Mouse (Mus musculus) CH12.LX (cell line): ENCODE results near the gene Gtdc1. TPM values are rescaled to one million over a fixed set of nuclear protein-coding genes. Genes with fewer than 3 reads are reported as not detected.

Experiments
- DNase-seq: peaks from one replicate; pipeline ENCODE4 v3.0.0-alpha.2; 2013; ENCODE audit errors: extremely low read depth
- H3K27ac ChIP-seq: 2 replicates; pipeline ENCODE4 v1.5.1; 2012; ENCODE audit warnings: low read depth, mild to moderate bottlenecking, control low read depth, moderate library complexity; ENCODE audit not compliant: insufficient read depth
- H3K27me3 ChIP-seq: replicated peaks from 2 replicates; pipeline ENCODE3; 2012; ENCODE audit warnings: inconsistent platforms
- H3K36me3 ChIP-seq, 2 experiments: replicated peaks in 1 of 2; 2 replicates each; pipeline versions ENCODE3 to v1.6.1; 2012; ENCODE audit warnings: inconsistent platforms in 1 of 2, low read length in 1 of 2, mild to moderate bottlenecking in 1 of 2, mixed read lengths in 1 of 2, moderate library complexity in 1 of 2; ENCODE audit not compliant: control insufficient read depth in 1 of 2, insufficient read depth in 1 of 2
- H3K4me1 ChIP-seq, 2 experiments: 2 replicates each; pipeline ENCODE4 v1.6.1; 2012; ENCODE audit warnings: inconsistent platforms in 1 of 2, moderate library complexity in 1 of 2; ENCODE audit not compliant: insufficient read depth in 2 of 2, control insufficient read depth in 1 of 2
- H3K4me2 ChIP-seq: 2 replicates; pipeline ENCODE4 v1.6.1; 2012; ENCODE audit warnings: low read depth, mild to moderate bottlenecking, control low read depth; ENCODE audit not compliant: poor library complexity, insufficient read depth, severe bottlenecking
- H3K4me3 ChIP-seq, 3 experiments: fragments of 150-350 bp in 1 of 3; sonication (generic) in 1 of 3; replicated peaks in 1 of 3; 2 replicates each; pipeline versions ENCODE3 to v1.5.1; 2011 to 2012; ENCODE audit warnings: low read depth in 2 of 3, low read length in 2 of 3, mild to moderate bottlenecking in 2 of 3, moderate library complexity in 2 of 3, control low read depth in 1 of 3, improper control_type of control experiment in 1 of 3, inconsistent platforms in 1 of 3, mixed read lengths in 1 of 3; ENCODE audit not compliant: poor library complexity in 1 of 3
- H3K79me2 ChIP-seq: replicated peaks from 2 replicates; pipeline ENCODE4 v1.6.1; 2012; ENCODE audit warnings: mild to moderate bottlenecking, moderate library complexity; ENCODE audit not compliant: control insufficient read depth, poor library complexity, insufficient read depth, severe bottlenecking; ENCODE audit errors: extremely low read depth
- H3K9ac ChIP-seq: 2 replicates; pipeline ENCODE4 v1.6.1; 2012; ENCODE audit warnings: low read depth, mild to moderate bottlenecking, control low read depth, moderate library complexity; ENCODE audit not compliant: insufficient read depth
- H3K9me3 ChIP-seq: replicated peaks from 2 replicates; pipeline ENCODE3; 2012; ENCODE audit warnings: low read length, inconsistent platforms, mixed read lengths
- CHD2 ChIP-seq: IDR thresholded peaks from 2 replicates; pipeline ENCODE4 v1.6.1; 2011; ENCODE audit warnings: low read length, improper control_type of control experiment
- CTCF ChIP-seq, 2 experiments: IDR thresholded peaks in 1 of 2; conservative IDR thresholded peaks in 1 of 2; 2 replicates each; pipeline ENCODE4 v1.5.1; 2011 to 2012; ENCODE audit warnings: low read depth in 2 of 2, low read length in 2 of 2, improper control_type of control experiment in 1 of 2, inconsistent platforms in 1 of 2, mild to moderate bottlenecking in 1 of 2, moderate library complexity in 1 of 2
- ETS1 ChIP-seq: conservative IDR thresholded peaks from 2 replicates; pipeline ENCODE4 v1.6.1; 2012; ENCODE audit warnings: low read depth, mild to moderate bottlenecking, inconsistent platforms, low read length, improper control_type of control experiment, moderate library complexity
- GABPA ChIP-seq: IDR thresholded peaks from 2 replicates; pipeline ENCODE4 v1.6.1; 2012; ENCODE audit warnings: low read depth, low read length, improper control_type of control experiment, inconsistent platforms; ENCODE audit not compliant: insufficient replicate concordance
- JUND ChIP-seq: conservative IDR thresholded peaks from 2 replicates; pipeline ENCODE4 v1.6.1; 2011; ENCODE audit warnings: low read depth, low read length, improper control_type of control experiment
- KAT2A ChIP-seq: IDR thresholded peaks from 2 replicates; pipeline ENCODE4 v1.6.1; 2012; ENCODE audit warnings: low read length, improper control_type of control experiment, inconsistent platforms; ENCODE audit not compliant: insufficient replicate concordance
- MAFK ChIP-seq: IDR thresholded peaks from 2 replicates; pipeline ENCODE4 v1.6.1; 2011; ENCODE audit warnings: low read length, improper control_type of control experiment; ENCODE audit not compliant: insufficient replicate concordance
- MAX ChIP-seq: IDR thresholded peaks from 2 replicates; pipeline ENCODE4 v1.6.1; 2011; ENCODE audit warnings: low read length, improper control_type of control experiment
- MAZ ChIP-seq: IDR thresholded peaks from 2 replicates; pipeline ENCODE4 v1.6.1; 2012; ENCODE audit warnings: low read depth, mild to moderate bottlenecking, inconsistent platforms, low read length, improper control_type of control experiment, moderate library complexity
- MEF2A ChIP-seq: IDR thresholded peaks from 2 replicates; pipeline ENCODE4 v1.6.1; 2014; ENCODE audit warnings: low read depth, mild to moderate bottlenecking, inconsistent platforms, low read length, improper control_type of control experiment, borderline replicate concordance
- MXI1 ChIP-seq: IDR thresholded peaks from 2 replicates; pipeline ENCODE4 v1.6.1; 2011; ENCODE audit warnings: mild to moderate bottlenecking, low read depth, low read length, improper control_type of control experiment
- POLR2A ChIP-seq: IDR thresholded peaks from 2 replicates; pipeline ENCODE4 v1.6.1; 2011; ENCODE audit warnings: low read depth, mild to moderate bottlenecking, improper control_type of control experiment, low read length
- POLR2AphosphoS2 ChIP-seq: IDR thresholded peaks from 2 replicates; pipeline ENCODE4 v1.6.1; 2011; ENCODE audit warnings: low read depth, low read length, improper control_type of control experiment
- RAD21 ChIP-seq: IDR thresholded peaks from 2 replicates; pipeline ENCODE4 v1.6.1; 2011; ENCODE audit warnings: low read depth, mild to moderate bottlenecking, low read length, improper control_type of control experiment, moderate library complexity
- SIN3A ChIP-seq: IDR thresholded peaks from 2 replicates; pipeline ENCODE4 v1.6.1; 2012; ENCODE audit warnings: low read length, improper control_type of control experiment, inconsistent platforms
- SMC3 ChIP-seq: IDR thresholded peaks from 2 replicates; pipeline ENCODE4 v1.6.1; 2011; ENCODE audit warnings: low read depth, low read length, improper control_type of control experiment
- TCF12 ChIP-seq: IDR thresholded peaks from 2 replicates; pipeline ENCODE4 v1.6.1; 2014; ENCODE audit warnings: low read depth, mild to moderate bottlenecking, inconsistent platforms, low read length, improper control_type of control experiment
- ZC3H11A ChIP-seq: IDR thresholded peaks from 2 replicates; pipeline ENCODE4 v1.6.1; 2012; ENCODE audit warnings: low read depth, mild to moderate bottlenecking, inconsistent platforms, low read length, improper control_type of control experiment
- ZNF384 ChIP-seq: IDR thresholded peaks from 2 replicates; pipeline ENCODE4 v1.6.1; 2012; ENCODE audit warnings: low read depth, low read length, improper control_type of control experiment, inconsistent platforms
- dilution Hi-C: fragments of 300-500 bp; cut with MboI; formaldehyde crosslinking; loops from 2 replicates; pipeline ENCODE4 v1.14.3; 2020; ENCODE audit warnings: low sequenced_read_pairs; ENCODE audit not compliant: extremely low pct_unique_long_range_greater_than_20kb, extremely low pct_ligation_motif_present
- in situ Hi-C: fragments of 300-500 bp; cut with MboI; formaldehyde crosslinking; loops from 3 replicates; pipeline ENCODE4 v1.14.3; 2019; ENCODE audit warnings: low sequenced_read_pairs, low pct_ligation_motif_present, low pct_unique_long_range_greater_than_20kb, mixed read lengths
- polyA plus RNA-seq: library from polyadenylated mRNA; unstranded; fragments of >175 nt; gene quantifications from 2 replicates; pipeline ENCODE4 v1.2.1, GENCODE M21; 2012; ENCODE audit warnings: low read depth; ENCODE audit not compliant: insufficient read length
- total RNA-seq, 2 experiments: library from RNA; depleted of rRNA; stranded (reverse); fragments of 300-350 nt in 1 of 2; fragments of >200 nt in 1 of 2; gene quantifications; 2 replicates each; pipeline ENCODE4 v1.2.3; 2012 to 2014

Gtdc1 gene
- total and polyA plus RNA-seq, 3 experiments: 11.1 to 18.2 (median 15.8) TPM

- dilution Hi-C loops: no loop called here
- Histone ChIP-seq H3K27ac (no peak overlapping the region), H3K9me3 (no peaks in the 10 kb centered on the region), H3K4me2 (no peak overlapping the region)
- DNase-seq: no peak
- no peak for TF ChIP-seq MAZ
- no peak for TF ChIP-seq POLR2AphosphoS2
- TF ChIP-seq ZNF384: no peak
- TF ChIP-seq POLR2A: no peak
- no peak for TF ChIP-seq CTCF (conservative IDR thresholded peaks at IDR 0.05 in 1 of 2, IDR thresholded peaks at IDR 0.05 in 1 of 2; ENCODE audit: low read depth in 2 of 2, low read length in 2 of 2)
- no peak for TF ChIP-seq GABPA
- TF ChIP-seq SMC3: no peak
- no peak for TF ChIP-seq MAX
- no peak for TF ChIP-seq MAFK
- TF ChIP-seq TCF12: no peak
- TF ChIP-seq RAD21: no peak
- TF ChIP-seq SIN3A: no peak
- TF ChIP-seq JUND: no peak
- no peak for TF ChIP-seq ZC3H11A
- TF ChIP-seq ETS1: no peak
- no peak for TF ChIP-seq MXI1
- TF ChIP-seq, all 38 proteins: peak for 0
- H3K79me2 ChIP-seq: no peaks in the 10 kb centered on the region
- H3K27me3 ChIP-seq: no peaks in the 10 kb centered on the region
- no peak overlapping the region for H3K4me3 ChIP-seq
- no peaks in the 10 kb centered on the region for H3K36me3 ChIP-seq
- in situ Hi-C loops: no loop called here
- no peak overlapping the region for H3K9ac ChIP-seq
- H3K4me1 ChIP-seq: peaks cover 2 to 13% of the 10 kb centered on the region in 2 experiments; a peak in 3 of 4 replicates
These were observed 231.0 kb downstream of the Gtdc1 start for GRCm38 (mm10) chr2:44696441-44696840.

GRCm38 (mm10) chr2:44693898-44694297, 233.6 kb downstream of the Gtdc1 start:
- in situ Hi-C loops: no loop called here
- TF ChIP-seq KAT2A (no peak), MEF2A (no peak), CHD2 (no peak)
- dilution Hi-C loops: no loop called here

More at GRCm38 (mm10) chr2:44693898-44694297, 233.6 kb downstream of the Gtdc1 start:
- DNase-seq: no peak
- Histone ChIP-seq H3K4me1 (peaks cover 2 to 13% of the 10 kb centered on the region in 2 experiments; a peak in 3 of 4 replicates), H3K36me3 (no peaks in the 10 kb centered on the region), H3K27ac (no peak overlapping the region), H3K4me3 (no peak overlapping the region), H3K9ac (no peak overlapping the region), H3K9me3 (no peaks in the 10 kb centered on the region), H3K27me3 (no peaks in the 10 kb centered on the region), H3K79me2 (no peaks in the 10 kb centered on the region), H3K4me2 (no peak overlapping the region)
